Mouse (Mus musculus) right cerebral cortex, postnatal 10 days (tissue): ENCODE data around the gene Hspb9.

Source experiments
- DNase-seq, 2 experiments: peaks; one replicate each; pipeline ENCODE4 v3.0.0; 2021; ENCODE audit warnings: low spot score in 2 of 2

Hspb9 gene

DNA sequence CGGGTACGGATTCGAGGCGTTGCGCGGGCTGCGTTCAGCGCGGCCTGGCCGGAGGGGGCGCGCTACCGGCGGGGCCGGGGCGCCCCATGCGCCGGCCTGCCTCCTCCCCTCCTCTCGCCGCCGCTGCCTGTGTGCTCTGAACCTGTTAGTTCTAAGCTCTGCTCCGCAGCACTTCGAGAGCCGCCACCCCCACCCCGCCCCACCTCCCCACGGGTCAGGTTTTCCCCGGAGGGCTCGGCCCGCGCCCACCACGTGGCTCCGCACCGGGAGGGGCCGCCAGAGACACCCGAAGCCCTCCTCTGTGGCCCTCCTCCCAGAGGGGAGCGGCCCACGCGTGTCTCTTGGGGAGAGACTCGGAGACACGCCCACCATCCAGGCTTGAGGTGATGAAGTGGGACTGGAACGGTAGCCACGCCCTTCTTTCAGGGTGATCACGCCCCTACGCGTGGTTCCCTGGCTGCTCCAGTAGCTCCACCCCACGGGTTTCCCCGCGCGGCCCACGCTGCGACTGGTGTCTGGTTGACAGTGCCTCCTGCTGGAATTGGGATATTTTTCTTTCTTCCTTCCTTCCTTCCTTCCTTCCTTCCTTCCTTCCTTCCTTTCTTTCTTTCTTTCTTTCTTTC lies 46.1 kb downstream of the Hspb9 start, which contains the start of gene Kcnh4:
Gene Kcnh4, minus strand, starts transcription at position 332 of the 623 bp plus-strand sequence.
- peak; percentile 94 to 95 for DNase-seq

DNA sequence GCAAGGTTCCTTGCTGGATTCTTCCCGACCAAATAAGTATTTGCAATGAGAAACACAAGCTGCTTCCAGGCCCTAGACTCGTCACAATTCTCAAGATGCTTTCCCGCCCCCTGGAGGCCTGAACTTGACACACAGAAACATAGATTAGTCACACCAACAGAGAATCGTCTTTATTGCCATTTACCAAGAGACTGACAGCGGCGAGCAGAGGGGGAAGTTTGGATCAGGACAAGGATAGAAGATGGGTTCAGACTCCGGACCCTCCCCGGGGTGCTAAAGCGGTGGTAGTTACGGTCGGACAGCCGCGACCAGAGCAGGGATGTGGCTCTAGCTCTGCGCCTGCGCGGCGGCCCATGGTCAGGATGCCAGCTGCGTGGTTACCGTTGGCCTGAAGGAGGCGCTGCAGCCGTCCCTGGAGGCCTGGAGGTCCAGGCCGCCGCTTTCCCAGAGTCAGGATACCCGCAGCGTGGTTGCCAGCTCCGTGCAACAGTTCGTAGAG lies 47.9 kb downstream of the Hspb9 start:
- peak; percentile 89 to 91 for DNase-seq

DNA sequence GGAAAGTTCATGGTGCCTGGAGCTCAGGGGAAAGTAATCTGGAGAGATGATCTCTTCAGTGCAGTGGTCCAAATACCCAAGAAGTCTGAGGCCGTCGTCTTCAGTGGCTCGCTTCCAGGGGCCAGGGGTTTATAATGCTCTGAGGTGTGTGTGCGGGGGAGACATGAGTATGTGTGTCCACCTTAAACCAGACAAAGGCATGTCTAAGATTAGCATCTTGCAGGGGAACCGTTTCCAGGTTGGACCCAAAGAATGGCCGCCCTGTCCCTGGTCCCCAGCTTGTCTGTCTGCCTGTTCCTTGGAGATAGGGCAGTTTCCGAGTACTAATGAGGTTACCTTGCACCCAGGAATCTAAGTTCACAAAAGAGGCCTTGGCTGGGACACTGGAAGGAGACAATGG lies 49.2 kb downstream of the Hspb9 start, which contains the start of gene Hcrt:
Gene Hcrt, minus strand, starts transcription at position 101 of the 400 bp plus-strand sequence.
- no peak for DNase-seq
